Mouse (Mus musculus) Patski (cell line): ENCODE data around the gene Klc1. TPM values are rescaled to one million over a fixed set of nuclear protein-coding genes. Genes with fewer than 3 reads are reported as not detected.

Experiments
- ATAC-seq: fragments of 100-300 bp; one replicate; pipeline ENCODE4 v1.8.0; 2021
- CTCF ChIA-PET: fragments of 350-600 bp; sonication (Branson Sonifier 250); formaldehyde crosslinking; loops from one replicate; lab custom pipeline; 2022; ENCODE audit warnings: inconsistent platforms; lab: Charles Lee
- POLR2A ChIA-PET: fragments of 350-600 bp; sonication (Branson Sonifier 250); formaldehyde crosslinking; loops from one replicate; lab custom pipeline; 2022; ENCODE audit warnings: antibody characterized with exemption, inconsistent platforms; lab: Charles Lee
- DNase-seq: peaks from one replicate; pipeline ENCODE4 v3.0.0-alpha.2; 2011; ENCODE audit warnings: low read depth, low spot score
- H3K27me3 ChIP-seq: fragments of 371-371 bp; one replicate; pipeline ENCODE4 v1.5.1; 2021
- CTCF ChIP-seq: fragments of 100-300 bp; IDR thresholded peaks from one replicate; pipeline ENCODE4 v1.5.1; 2021
- in situ Hi-C: fragments of 300-500 bp; cut with MboI; formaldehyde crosslinking; loops from 3 replicates; pipeline ENCODE4 v1.11.1; 2018; ENCODE audit warnings: low pct_unique_long_range_greater_than_20kb, mixed read lengths
- polyA plus RNA-seq: library from polyadenylated mRNA; unstranded; gene quantifications from one replicate; pipeline ENCODE4 v1.2.3, GENCODE M21; 2021

Gene Klc1
- polyA plus RNA-seq, 1 experiment from 2014 or later: 110 TPM

- ATAC-seq: no peak
- CTCF ChIA-PET: no interaction called here
Observed at GRCm38 (mm10) chr12:111743419-111743818, 15.2 kb upstream of the Klc1 start.

GRCm38 (mm10) chr12:111743981-111744423 is 14.6 kb upstream of the Klc1 start:
- no peaks in the 10 kb centered on the region for H3K27me3 ChIP-seq

More at GRCm38 (mm10) chr12:111743419-111743818, 15.2 kb upstream of the Klc1 start:
- in situ Hi-C loops: no loop called here
- DNase-seq: no peak
- H3K27me3 ChIP-seq: no peaks in the 10 kb centered on the region
- POLR2A ChIA-PET: no interaction called here
- TF ChIP-seq CTCF: no peak

DNA sequence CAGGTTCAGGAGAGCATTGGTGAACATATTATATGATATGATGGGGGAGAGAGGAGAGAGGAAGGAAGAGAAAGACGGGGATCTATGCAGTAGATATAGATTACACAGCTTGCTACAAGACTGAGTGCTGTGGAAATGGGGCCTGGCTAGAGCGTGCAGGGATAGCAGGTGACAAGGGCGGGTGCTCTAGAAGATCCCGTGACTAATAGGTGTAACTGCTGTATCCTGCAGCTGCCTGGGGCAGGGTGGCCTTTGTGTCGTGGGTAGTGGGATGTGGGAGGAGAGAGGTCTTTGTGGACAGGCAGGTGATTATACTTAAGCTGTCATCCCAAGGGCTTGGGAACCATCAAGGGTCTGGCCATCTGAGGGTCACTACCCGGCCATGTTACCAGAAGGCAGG is 13.4 kb upstream of the Klc1 start:
- ChIA-PET POLR2A (no interaction called here), CTCF (no interaction called here)
- in situ Hi-C loops: no loop called here
- no peaks in the 10 kb centered on the region for H3K27me3 ChIP-seq
- DNase-seq (no peak), ATAC-seq (no peak)
- TF ChIP-seq CTCF: no peak

More at GRCm38 (mm10) chr12:111743981-111744423, 14.6 kb upstream of the Klc1 start:
- DNase-seq: no peak
- ATAC-seq: no peak
- ChIA-PET CTCF (no interaction called here), POLR2A (no interaction called here)
- in situ Hi-C loops: no loop called here
- no peak for TF ChIP-seq CTCF

DNA sequence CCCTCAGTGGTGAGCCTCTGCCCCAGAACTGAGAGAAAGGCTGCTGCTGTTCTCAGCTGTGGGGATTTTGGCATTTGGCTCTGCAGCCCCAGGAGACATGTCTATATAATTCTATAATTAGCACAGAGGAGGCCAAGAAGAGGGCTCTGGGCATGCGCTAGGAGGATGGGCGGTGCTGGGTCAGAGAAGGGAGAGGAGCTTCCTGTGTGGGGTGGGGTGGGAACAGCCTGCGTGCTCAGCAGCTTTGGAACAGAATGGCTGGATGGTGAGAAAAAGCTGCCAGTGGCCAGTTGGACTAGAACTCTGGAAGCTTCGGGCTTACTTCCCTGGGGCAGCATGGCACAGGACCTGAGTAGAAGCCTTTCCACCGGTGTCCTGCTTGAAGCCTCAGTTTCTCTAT is 12.6 kb upstream of the Klc1 start:
- ATAC-seq: no peak
- DNase-seq: no peak
- in situ Hi-C loops: no loop called here

DNA sequence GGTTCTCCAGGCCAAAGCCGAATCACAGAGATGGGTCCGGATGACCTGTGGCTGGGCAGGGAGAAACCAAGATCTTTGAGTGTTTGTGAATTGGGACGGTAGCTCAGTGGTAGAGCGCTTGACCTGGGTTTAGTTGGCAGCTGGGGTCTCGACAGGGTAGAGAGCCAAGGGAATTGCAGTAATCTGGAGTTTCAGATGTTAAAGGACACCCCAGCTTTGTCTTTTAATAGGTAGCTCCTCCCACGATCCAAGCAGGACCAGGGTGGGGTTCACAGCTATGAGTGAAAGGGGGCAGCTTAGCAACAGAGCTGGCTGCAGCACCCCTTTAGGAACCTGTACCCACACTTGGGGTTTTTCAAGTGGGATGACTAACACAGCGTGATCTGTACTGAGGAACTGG is 11.2 kb upstream of the Klc1 start:
- DNase-seq (no peak), ATAC-seq (no peak)
- H3K27me3 ChIP-seq: no peaks in the 10 kb centered on the region
- in situ Hi-C loops: no loop called here
- ChIA-PET POLR2A (no interaction called here), CTCF (interaction anchor here (1.4 kb wide), 1 partner anchor 8 kb away, joined by 6 read pairs; no protein-coding TSS in a partner anchor)
- TF ChIP-seq CTCF: no peak

More for the DNA sequence above, 12.6 kb upstream of the Klc1 start:
- POLR2A ChIA-PET: no interaction called here
- H3K27me3 ChIP-seq: no peaks in the 10 kb centered on the region
- no peak for TF ChIP-seq CTCF
- CTCF ChIA-PET: no interaction called here

DNA sequence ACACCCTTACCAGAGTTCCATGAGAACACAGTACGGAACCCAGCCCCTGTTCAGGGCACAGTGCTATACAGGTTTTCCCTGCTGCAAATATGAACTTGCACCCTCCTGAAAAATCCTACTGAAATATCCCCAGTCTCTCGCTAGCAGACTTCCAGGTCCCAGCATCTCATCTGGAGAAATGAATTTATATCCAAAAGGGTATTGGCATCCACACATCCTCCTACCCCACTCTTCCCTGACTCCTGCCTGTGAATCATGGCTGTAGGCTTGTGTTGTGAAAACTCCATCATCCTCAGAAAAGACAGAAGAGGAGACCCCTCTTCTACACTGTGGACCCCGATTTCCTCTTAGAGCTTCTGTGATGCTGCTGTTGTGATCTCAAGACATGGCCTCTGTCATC is 7.9 kb upstream of the Klc1 start:
- POLR2A ChIA-PET: no interaction called here

GRCm38 (mm10) chr12:111752491-111752890 is 6.2 kb upstream of the Klc1 start:
- ChIA-PET POLR2A (no interaction called here), CTCF (no interaction called here)
- ATAC-seq (no peak), DNase-seq (no peak)
- no peak for TF ChIP-seq CTCF
- in situ Hi-C loops: no loop called here
- H3K27me3 ChIP-seq: no peaks in the 10 kb centered on the region

More for the DNA sequence above, 7.9 kb upstream of the Klc1 start:
- no peaks in the 10 kb centered on the region for H3K27me3 ChIP-seq
- in situ Hi-C loops: no loop called here
- no peak for ATAC-seq
- no peak for TF ChIP-seq CTCF
- CTCF ChIA-PET: no interaction called here
- no peak for DNase-seq

DNA sequence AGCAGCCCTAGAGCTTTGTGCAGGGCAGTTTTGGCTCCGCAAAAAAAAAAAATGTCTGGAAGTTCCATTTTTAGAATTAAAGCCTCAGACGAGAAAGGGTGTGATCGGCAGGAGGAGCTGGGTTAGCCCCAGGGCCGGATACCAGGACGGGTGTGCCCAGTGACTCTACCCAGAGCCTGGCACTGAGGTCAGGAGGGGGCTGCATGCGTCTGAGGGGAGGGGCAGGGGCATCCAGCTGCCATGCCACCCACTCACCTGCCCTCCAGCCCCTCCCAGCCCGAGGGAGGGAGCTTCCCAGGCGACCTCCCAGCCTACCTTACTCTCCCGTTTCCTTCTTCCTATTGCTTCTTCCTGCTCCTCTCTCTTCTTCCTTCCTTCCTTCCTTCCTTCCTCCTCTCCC is 5.3 kb upstream of the Klc1 start:
- DNase-seq: no peak
- in situ Hi-C loops: no loop called here
- H3K27me3 ChIP-seq: no peaks in the 10 kb centered on the region
- TF ChIP-seq CTCF: no peak
- POLR2A ChIA-PET: no interaction called here
- CTCF ChIA-PET: no interaction called here
- no peak for ATAC-seq

DNA sequence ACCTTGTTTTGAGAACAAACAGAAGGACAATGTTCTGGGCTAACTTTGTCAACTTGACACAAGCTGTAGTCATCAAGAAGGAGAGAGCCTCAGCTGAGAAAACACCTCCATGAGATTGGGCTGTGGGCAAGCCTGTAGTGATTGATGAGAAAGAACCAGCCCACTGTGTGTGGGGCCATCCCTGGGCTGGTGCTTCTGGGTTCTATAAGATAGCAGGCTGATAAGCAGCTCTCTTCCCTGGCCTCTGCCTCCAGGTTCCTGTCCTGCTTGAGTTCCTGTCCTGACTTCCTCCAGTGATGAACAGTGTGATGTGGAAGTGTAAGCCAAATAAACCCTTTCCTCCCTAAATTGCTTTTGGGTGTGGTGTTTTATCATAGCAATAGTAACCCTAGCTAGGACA is 3.9 kb upstream of the Klc1 start:
- TF ChIP-seq CTCF: no peak
- in situ Hi-C loops: no loop called here
- DNase-seq (no peak), ATAC-seq (no peak)
- ChIA-PET POLR2A (no interaction called here), CTCF (no interaction called here)
- H3K27me3 ChIP-seq: no peaks in the 10 kb centered on the region

GRCm38 (mm10) chr12:111755231-111755630 is 3.4 kb upstream of the Klc1 start:
- POLR2A ChIA-PET: interaction anchor here (1.0 kb wide), 1 partner anchor 16 kb away, joined by 3 read pairs; no protein-coding TSS in a partner anchor
- in situ Hi-C loops: no loop called here
- no peaks in the 10 kb centered on the region for H3K27me3 ChIP-seq
- DNase-seq (no peak), ATAC-seq (no peak)
- CTCF ChIA-PET: no interaction called here
- TF ChIP-seq CTCF: no peak

GRCm38 (mm10) chr12:111756082-111756697 is 2.5 kb upstream of the Klc1 start:
- no peaks in the 10 kb centered on the region for H3K27me3 ChIP-seq
- no peak for TF ChIP-seq CTCF
- DNase-seq (no peak), ATAC-seq (no peak)
- POLR2A ChIA-PET: interaction anchor here (1.0 kb wide), 1 partner anchor 17 kb away, joined by 3 read pairs; no protein-coding TSS in a partner anchor
- CTCF ChIA-PET: no interaction called here
- in situ Hi-C loops: no loop called here
